Mouse (Mus musculus) forebrain, embryonic 10.5 days (tissue): ENCODE data around the gene Jph3. TPM values are rescaled to one million over a fixed set of nuclear protein-coding genes. Genes with fewer than 3 reads are reported as not detected.

Source experiments
- DNase-seq: peaks from one replicate; pipeline ENCODE4 v3.0.0-alpha.2; 2017; ENCODE audit warnings: low spot score; ENCODE audit errors: extremely low spot score
- H3K27ac ChIP-seq: fragments of 300-500 bp; sonication (generic); 2 replicates; pipeline ENCODE4 v1.5.1; 2016; ENCODE audit warnings: mild to moderate bottlenecking
- H3K27me3 ChIP-seq: fragments of 300-500 bp; sonication (generic); 2 replicates; pipeline ENCODE4 v1.6.1; 2016; ENCODE audit warnings: mild to moderate bottlenecking; ENCODE audit not compliant: poor library complexity, severe bottlenecking
- H3K36me3 ChIP-seq: fragments of 300-500 bp; sonication (generic); replicated peaks from 2 replicates; pipeline ENCODE4 v1.6.1; 2016; ENCODE audit warnings: mild to moderate bottlenecking, moderate library complexity
- H3K4me1 ChIP-seq: fragments of 300-500 bp; sonication (generic); 2 replicates; pipeline ENCODE4 v1.6.1; 2016
- H3K4me3 ChIP-seq: fragments of 300-500 bp; sonication (generic); 2 replicates; pipeline ENCODE4 v1.5.1; 2016; ENCODE audit warnings: mild to moderate bottlenecking, moderate library complexity
- H3K9me3 ChIP-seq: fragments of 300-500 bp; sonication (generic); 2 replicates; pipeline ENCODE4 v1.6.1; 2016; ENCODE audit warnings: mild to moderate bottlenecking, moderate library complexity
- WGBS: fragments of 180-500 bp; shearing (Covaris S2); methylation state at CpG from one replicate; pipeline ENCODE4 v1.1.7; 2016; 5-methylcytosine and 5-hydroxymethylcytosine counted together
- polyA plus RNA-seq: library from polyadenylated mRNA; unstranded; fragments of >200 nt; fragmentation: Nextera tagmentation; extraction: Ambion mirVana; gene quantifications from 2 replicates; pipeline ENCODE4 v1.2.1, GENCODE M21; 2016

Jph3 gene
- polyA plus RNA-seq, 1 experiment from 2014 or later: 5.6 TPM

- Histone ChIP-seq H3K27me3 (no peaks in the 10 kb centered on the region), H3K27ac (no peak overlapping the region), H3K4me3 (no peak overlapping the region), H3K9me3 (no peaks in the 10 kb centered on the region), H3K36me3 (peaks cover 94% of the 10 kb centered on the region), H3K4me1 (no peaks in the 10 kb centered on the region; the same call in 1 of the 2 replicates)
- WGBS: 90% methylated on average over 6 of the region's 6 CpGs
- DNase-seq: no peak
Observed at GRCm38 (mm10) chr8:121798401-121798800, 69.0 kb downstream of the Jph3 start.

GRCm38 (mm10) chr8:121804829-121805228, 75.4 kb downstream of the Jph3 start:
- no peaks in the 10 kb centered on the region for H3K27me3 ChIP-seq
- H3K4me3 ChIP-seq: no peak overlapping the region
- H3K4me1 ChIP-seq: no peaks in the 10 kb centered on the region
- H3K36me3 ChIP-seq: peaks cover 90% of the 10 kb centered on the region
- H3K9me3 ChIP-seq: no peaks in the 10 kb centered on the region
- WGBS: 95% methylated on average over 5 of the region's 5 CpGs
- no peak overlapping the region for H3K27ac ChIP-seq
- no peak for DNase-seq

DNA sequence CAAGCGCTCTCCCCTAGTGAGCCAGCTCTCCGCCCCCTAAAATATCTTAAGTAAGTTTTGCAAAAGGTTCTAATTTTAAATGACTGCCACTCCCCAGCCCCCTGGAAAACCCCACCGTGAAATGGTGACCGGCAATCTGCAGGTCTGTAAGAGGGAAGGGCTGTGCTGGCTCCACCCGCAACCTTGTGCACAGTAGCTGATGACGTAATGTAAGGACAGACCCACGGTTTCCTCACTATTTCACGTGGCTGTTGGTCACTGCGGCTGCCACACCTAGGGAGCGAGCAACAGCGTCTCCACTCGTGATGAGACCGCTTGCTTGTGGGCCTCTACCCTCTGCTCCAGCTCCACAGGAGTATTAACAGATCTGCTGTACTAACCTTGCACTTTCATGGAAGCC, 76.7 kb downstream of the Jph3 start:
- no peak for DNase-seq
- WGBS: 92% methylated on average over 13 of the region's 13 CpGs
- Histone ChIP-seq H3K27ac (no peak overlapping the region), H3K9me3 (no peaks in the 10 kb centered on the region), H3K4me1 (no peaks in the 10 kb centered on the region), H3K36me3 (peaks cover 89% of the 10 kb centered on the region), H3K4me3 (no peak overlapping the region), H3K27me3 (no peaks in the 10 kb centered on the region)

DNA sequence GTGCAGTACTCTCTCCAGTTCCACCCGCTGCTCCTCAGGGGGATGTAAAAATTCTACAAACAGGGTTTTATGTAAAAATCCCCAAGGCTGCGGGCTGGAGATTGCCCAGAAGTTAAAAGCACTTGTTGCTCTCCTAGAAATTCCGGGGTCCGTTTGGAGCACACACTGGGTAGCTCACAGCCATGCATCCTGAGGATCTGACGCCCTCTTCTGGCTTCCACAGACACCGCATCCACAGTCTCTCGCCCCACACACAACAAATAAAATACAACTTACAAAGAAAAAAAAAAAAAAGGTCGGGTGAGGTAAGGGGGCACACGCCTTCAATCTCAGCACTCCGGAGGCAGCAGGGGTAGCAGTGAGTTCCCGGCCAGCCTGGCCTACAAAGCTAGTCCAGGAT, 78.6 kb downstream of the Jph3 start:
- Histone ChIP-seq H3K36me3 (peaks cover 90% of the 10 kb centered on the region), H3K4me3 (no peak overlapping the region), H3K4me1 (no peaks in the 10 kb centered on the region), H3K9me3 (no peaks in the 10 kb centered on the region), H3K27ac (no peak overlapping the region), H3K27me3 (no peaks in the 10 kb centered on the region)
- 77% methylated on average over 11 of the region's 11 CpGs for WGBS
- DNase-seq: no peak

- no peaks in the 10 kb centered on the region for H3K27me3 ChIP-seq
- 95% methylated on average over 11 of the region's 11 CpGs for WGBS
- H3K27ac ChIP-seq: no peak overlapping the region
- peaks cover 91% of the 10 kb centered on the region for H3K36me3 ChIP-seq
- no peak for DNase-seq
- H3K4me1 ChIP-seq: no peaks in the 10 kb centered on the region
- H3K9me3 ChIP-seq: no peaks in the 10 kb centered on the region
- H3K4me3 ChIP-seq: no peak overlapping the region
Observed at GRCm38 (mm10) chr8:121809524-121810155, 80.2 kb downstream of the Jph3 start.

GRCm38 (mm10) chr8:121811502-121811901, 82.1 kb downstream of the Jph3 start:
- no peak for DNase-seq
- Histone ChIP-seq H3K27ac (no peak overlapping the region), H3K36me3 (peaks cover 90% of the 10 kb centered on the region), H3K27me3 (no peaks in the 10 kb centered on the region), H3K4me3 (no peak overlapping the region), H3K9me3 (no peaks in the 10 kb centered on the region), H3K4me1 (no peaks in the 10 kb centered on the region)
- WGBS: 93% methylated on average over 3 of the region's 3 CpGs

DNA sequence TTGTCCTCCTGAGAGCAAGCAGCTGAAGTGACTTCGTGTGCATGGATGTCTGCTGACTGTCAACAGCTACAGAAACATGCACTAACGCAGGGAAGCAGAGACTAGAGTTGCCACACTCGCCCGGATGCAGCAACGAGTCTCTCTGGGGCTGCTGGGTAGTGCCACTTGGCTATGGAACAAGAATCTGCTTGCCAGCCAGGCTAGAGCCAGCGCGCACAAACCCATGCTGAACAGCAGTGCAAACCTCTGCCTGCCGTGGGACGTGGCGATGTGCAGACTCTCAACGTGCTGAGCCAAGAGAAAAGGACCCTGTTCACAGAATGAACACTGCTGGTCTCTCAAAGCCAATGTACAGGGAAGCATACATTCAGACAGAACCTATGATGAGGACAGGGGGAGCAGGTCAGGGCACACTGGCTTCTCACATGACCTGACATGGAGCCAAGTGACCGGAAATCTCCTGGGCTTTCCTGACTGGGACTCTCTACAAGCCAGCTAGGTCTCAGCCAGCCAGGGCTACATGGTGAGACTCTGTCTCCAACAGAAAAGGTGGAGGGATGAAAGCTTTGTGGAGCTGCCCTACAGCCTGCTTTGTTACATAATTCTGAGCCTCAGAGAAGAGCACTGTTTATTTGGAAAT, 82.6 kb downstream of the Jph3 start:
- peaks cover 91% of the 10 kb centered on the region for H3K36me3 ChIP-seq
- no peak overlapping the region for H3K27ac ChIP-seq
- H3K9me3 ChIP-seq: no peaks in the 10 kb centered on the region
- no peaks in the 10 kb centered on the region for H3K4me1 ChIP-seq
- H3K4me3 ChIP-seq: no peak overlapping the region
- DNase-seq: no peak
- H3K27me3 ChIP-seq: no peaks in the 10 kb centered on the region
- WGBS: 95% methylated on average over 12 of the region's 12 CpGs

GRCm38 (mm10) chr8:121818226-121818625, 88.8 kb downstream of the Jph3 start:
- no peaks in the 10 kb centered on the region for H3K27me3 ChIP-seq
- H3K4me1 ChIP-seq: no peaks in the 10 kb centered on the region
- 88% methylated on average over 7 of the region's 7 CpGs for WGBS
- peaks cover 83% of the 10 kb centered on the region for H3K36me3 ChIP-seq
- H3K9me3 ChIP-seq: no peaks in the 10 kb centered on the region
- no peak for DNase-seq
- no peak overlapping the region for H3K27ac ChIP-seq
- H3K4me3 ChIP-seq: no peak overlapping the region

GRCm38 (mm10) chr8:121820840-121821239, 91.4 kb downstream of the Jph3 start:
- no peak overlapping the region for H3K4me3 ChIP-seq
- H3K27me3 ChIP-seq: no peaks in the 10 kb centered on the region
- H3K4me1 ChIP-seq: no peaks in the 10 kb centered on the region
- no peak overlapping the region for H3K27ac ChIP-seq
- H3K36me3 ChIP-seq: peaks cover 58% of the 10 kb centered on the region
- 92% methylated on average over 6 of the region's 6 CpGs for WGBS
- no peaks in the 10 kb centered on the region for H3K9me3 ChIP-seq
- no peak for DNase-seq

DNA sequence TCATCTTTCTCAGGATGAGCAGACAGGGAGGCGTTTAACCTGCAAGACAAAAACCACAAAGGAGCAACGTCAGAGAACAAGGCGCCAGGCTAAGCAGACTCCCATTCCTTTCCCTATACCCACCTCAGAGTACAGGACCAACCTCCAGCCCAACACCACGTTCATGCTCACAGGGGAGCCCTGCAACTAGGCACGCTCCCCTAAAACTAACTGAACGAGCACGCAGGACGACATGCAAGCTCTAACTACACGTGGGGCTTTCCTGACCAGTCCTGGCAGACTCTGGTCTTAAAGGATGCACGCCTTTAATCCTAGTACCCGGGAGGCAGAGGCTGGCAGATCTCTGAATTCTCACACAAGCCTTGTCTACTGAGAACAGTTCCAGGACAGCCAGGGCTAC, 91.9 kb downstream of the Jph3 start:
- Histone ChIP-seq H3K4me1 (no peaks in the 10 kb centered on the region), H3K36me3 (peaks cover 53% of the 10 kb centered on the region)
- WGBS: 94% methylated on average over 11 of the region's 11 CpGs

GRCm38 (mm10) chr8:121821770-121822169, 92.3 kb downstream of the Jph3 start:
- DNase-seq: no peak
- Histone ChIP-seq H3K27ac (no peak overlapping the region), H3K4me3 (no peak overlapping the region), H3K36me3 (peaks cover 48% of the 10 kb centered on the region), H3K27me3 (no peaks in the 10 kb centered on the region), H3K9me3 (no peaks in the 10 kb centered on the region), H3K4me1 (no peaks in the 10 kb centered on the region)
- 93% methylated on average over 9 of the region's 9 CpGs for WGBS

More for the DNA sequence above, 91.9 kb downstream of the Jph3 start:
- Histone ChIP-seq H3K27ac (no peak overlapping the region), H3K9me3 (no peaks in the 10 kb centered on the region), H3K27me3 (no peaks in the 10 kb centered on the region), H3K4me3 (no peak overlapping the region)
- no peak for DNase-seq

GRCm38 (mm10) chr8:121827726-121828125, 98.3 kb downstream of the Jph3 start:
- 0 out of 2 replicates have a peak, but pooled peaks cover 4% of the 10 kb centered on the region for H3K27me3 ChIP-seq
- H3K9me3 ChIP-seq: no peaks in the 10 kb centered on the region
- H3K4me3 ChIP-seq: peak overlapping the region; percentile 97; the same call in 1 of the 2 replicates
- no peak for DNase-seq
- H3K4me1 ChIP-seq: peaks cover 19% of the 10 kb centered on the region
- 97% methylated on average over 5 of the region's 5 CpGs for WGBS
- peaks cover 6% of the 10 kb centered on the region for H3K36me3 ChIP-seq
- H3K27ac ChIP-seq: no peak overlapping the region

GRCm38 (mm10) chr8:121828376-121829023, 99.1 kb downstream of the Jph3 start:
- H3K27me3 ChIP-seq: 0 out of 2 replicates have a peak, but pooled peaks cover 4% of the 10 kb centered on the region
- H3K27ac ChIP-seq: peak overlapping the region; percentile 90
- no peak for DNase-seq
- peak overlapping the region; percentile 97 for H3K4me3 ChIP-seq
- peaks cover 6% of the 10 kb centered on the region for H3K36me3 ChIP-seq
- peaks cover 19% of the 10 kb centered on the region for H3K4me1 ChIP-seq
- 38% methylated on average over 10 of the region's 10 CpGs for WGBS
- no peaks in the 10 kb centered on the region for H3K9me3 ChIP-seq
